Mouse (Mus musculus) forebrain, embryonic 14.5 days (tissue): Measurements from ENCODE around the gene Tbxas1. TPM values are rescaled to one million over a fixed set of nuclear protein-coding genes. Genes with fewer than 3 reads are reported as not detected.

Experiments
- ATAC-seq: fragments of 200-750 bp; cut with Nextera tagmentation; 2 replicates; pipeline ENCODE4 v1.8.0; 2017; ENCODE audit warnings: mild to moderate bottlenecking, moderate library complexity
- DNase-seq: peaks from one replicate; pipeline ENCODE4 v3.0.0-alpha.2; 2015; ENCODE audit warnings: low spot score
- H3K27ac ChIP-seq: fragments of 300-500 bp; sonication (generic); 2 replicates; pipeline ENCODE4 v1.5.1; 2014; ENCODE audit warnings: low read depth, mild to moderate bottlenecking, control low read depth, low read length, moderate library complexity
- H3K27me3 ChIP-seq: fragments of 300-500 bp; sonication (generic); replicated peaks from 2 replicates; pipeline ENCODE4 v1.6.1; 2014; ENCODE audit warnings: low read length, control low read depth, mixed read lengths; ENCODE audit not compliant: control insufficient read depth, insufficient read depth
- H3K36me3 ChIP-seq: fragments of 300-500 bp; sonication (generic); 2 replicates; pipeline ENCODE4 v1.6.1; 2014; ENCODE audit warnings: low read length, control low read depth; ENCODE audit not compliant: control insufficient read depth, insufficient read depth
- H3K4me1 ChIP-seq: fragments of 300-500 bp; sonication (generic); 2 replicates; pipeline ENCODE4 v1.6.1; 2014; ENCODE audit warnings: antibody characterized with exemption, low read length, control low read depth; ENCODE audit not compliant: control insufficient read depth, insufficient read depth
- H3K4me2 ChIP-seq: fragments of 300-500 bp; sonication (generic); 2 replicates; pipeline ENCODE4 v1.6.1; 2014; ENCODE audit warnings: mild to moderate bottlenecking, control low read depth, low read length
- H3K4me3 ChIP-seq: fragments of 300-500 bp; sonication (generic); 2 replicates; pipeline ENCODE4 v1.5.1; 2014; ENCODE audit warnings: low read depth, low read length, control low read depth
- H3K9ac ChIP-seq: fragments of 300-500 bp; sonication (generic); 2 replicates; pipeline ENCODE4 v1.6.1; 2014; ENCODE audit warnings: mild to moderate bottlenecking, low read length, control low read depth, moderate library complexity
- H3K9me3 ChIP-seq: fragments of 300-500 bp; sonication (generic); replicated peaks from 2 replicates; pipeline ENCODE4 v1.6.1; 2016; ENCODE audit warnings: low read length, control low read depth, mixed read lengths; ENCODE audit not compliant: control insufficient read depth
- WGBS: fragments of 180-500 bp; shearing (Covaris S2); extraction: QIAGEN DNeasy Blood & Tissue Kit; methylation state at CpG from one replicate; pipeline ENCODE4 v1.1.7; 2014; 5-methylcytosine and 5-hydroxymethylcytosine counted together
- polyA plus RNA-seq: library from polyadenylated mRNA; unstranded; fragments of >200 nt; fragmentation: Nextera tagmentation; extraction: Ambion mirVana; gene quantifications from 2 replicates; pipeline ENCODE4 v1.2.1, GENCODE M21; 2014

The Tbxas1 gene
- polyA plus RNA-seq, 1 experiment from 2014 or later, result 1.2 TPM

DNA sequence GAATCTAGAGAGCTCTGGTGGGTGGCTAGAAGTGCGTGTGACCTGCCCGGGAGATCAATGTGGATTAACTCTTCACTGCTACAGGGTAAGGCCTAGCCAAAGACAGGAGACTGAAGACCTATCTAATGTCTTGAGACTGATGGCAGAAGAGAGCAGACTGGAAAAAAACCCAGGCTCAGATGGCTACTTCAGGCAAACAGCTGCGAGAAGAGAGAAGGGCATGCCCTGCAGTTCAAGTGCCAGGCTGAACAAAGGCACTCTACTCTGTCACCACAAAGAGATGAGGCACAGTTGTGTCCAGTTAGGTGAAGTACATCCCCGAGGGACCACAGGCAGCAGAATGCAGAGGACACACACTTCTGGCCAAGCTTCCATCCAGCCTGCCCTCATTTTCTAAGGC lies 37.1 kb upstream of the Tbxas1 start:
- WGBS, result 88% methylated on average over 4 of the region's 4 CpGs
- Histone ChIP-seq H3K27ac (no peak overlapping the region), H3K4me2 (no peak overlapping the region), H3K36me3 (no peaks in the 10 kb centered on the region), H3K4me3 (no peak overlapping the region), H3K9me3 (no peaks in the 10 kb centered on the region), H3K9ac (no peak overlapping the region), H3K4me1 (no peaks in the 10 kb centered on the region), H3K27me3 (no peaks in the 10 kb centered on the region)
- DNase-seq (no peak), ATAC-seq (no peak)

DNA sequence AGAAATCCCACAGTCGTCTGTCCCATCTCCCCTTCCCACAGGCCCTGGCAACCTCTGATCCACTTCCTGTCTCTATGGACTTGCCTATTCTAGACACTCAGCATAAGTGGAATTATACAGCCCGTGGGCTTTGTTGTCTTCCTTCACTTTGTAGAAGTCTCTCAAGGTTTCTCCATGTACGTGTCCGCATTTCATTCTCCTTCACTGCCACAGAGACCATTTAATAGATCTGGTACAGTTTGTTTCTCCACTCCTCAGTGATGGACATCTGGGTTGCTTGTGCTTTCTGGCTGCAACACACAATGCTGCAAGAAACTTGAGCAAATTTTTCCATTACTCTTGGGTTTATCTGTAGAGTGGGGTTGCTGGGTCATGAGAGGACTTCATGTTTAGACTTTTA lies 35.3 kb upstream of the Tbxas1 start:
- DNase-seq (no peak), ATAC-seq (no peak)
- H3K9me3 ChIP-seq, result no peaks in the 10 kb centered on the region
- H3K27ac ChIP-seq, result no peak overlapping the region
- no peak overlapping the region for H3K4me3 ChIP-seq
- H3K9ac ChIP-seq, result no peak overlapping the region
- no peaks in the 10 kb centered on the region for H3K36me3 ChIP-seq
- WGBS, result 77% methylated on average over 4 of the region's 4 CpGs
- H3K27me3 ChIP-seq, result no peaks in the 10 kb centered on the region
- no peaks in the 10 kb centered on the region for H3K4me1 ChIP-seq
- H3K4me2 ChIP-seq, result no peak overlapping the region

DNA sequence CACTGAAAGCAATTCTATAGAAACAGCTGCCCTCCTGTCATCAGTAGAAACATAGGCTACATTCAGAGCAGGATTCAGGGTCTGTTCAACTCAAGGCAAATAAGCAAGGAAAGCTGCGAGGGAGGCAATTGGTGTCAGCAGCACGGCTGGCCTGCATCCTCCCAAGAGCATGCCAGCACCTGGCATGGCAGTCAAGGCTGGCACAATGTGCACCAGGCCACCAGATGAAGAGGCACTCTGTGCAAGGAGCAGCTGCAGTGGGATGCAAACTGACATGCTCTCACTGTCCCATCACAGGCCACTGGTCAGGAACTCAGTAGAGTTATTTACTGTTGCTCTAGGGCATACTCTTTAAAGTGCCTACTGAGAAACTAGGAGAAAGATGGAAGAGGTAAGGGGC lies 34.8 kb upstream of the Tbxas1 start:
- Histone ChIP-seq H3K9me3 (no peaks in the 10 kb centered on the region), H3K27ac (no peak overlapping the region), H3K27me3 (no peaks in the 10 kb centered on the region), H3K36me3 (no peaks in the 10 kb centered on the region), H3K9ac (no peak overlapping the region), H3K4me1 (no peaks in the 10 kb centered on the region; the same call in 1 of the 2 replicates), H3K4me2 (no peak overlapping the region), H3K4me3 (no peak overlapping the region)
- ATAC-seq, result no peak
- DNase-seq, result peak; percentile 20
- 72% methylated on average over 2 of the region's 2 CpGs for WGBS

DNA sequence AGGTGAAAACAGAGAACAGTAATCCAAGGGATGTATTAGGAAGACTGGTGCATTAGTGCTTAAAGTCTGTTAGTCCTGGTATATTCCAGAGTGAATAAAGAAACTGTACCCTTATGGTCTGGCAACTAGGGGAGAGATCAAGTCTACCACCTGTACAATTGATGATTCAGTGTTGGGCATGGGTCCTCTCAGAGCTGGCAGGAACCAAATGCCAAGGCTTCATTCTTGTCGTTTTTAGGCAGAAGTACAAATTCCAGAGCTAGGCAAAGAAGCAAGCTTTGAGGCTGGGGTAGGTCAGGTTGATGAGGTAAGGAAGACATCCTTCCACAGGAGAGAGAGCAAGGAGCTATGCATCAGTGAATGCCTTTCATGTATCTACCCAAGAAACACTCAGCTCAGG lies 34.4 kb upstream of the Tbxas1 start:
- Histone ChIP-seq H3K9ac (no peak overlapping the region), H3K9me3 (no peaks in the 10 kb centered on the region), H3K4me1 (peaks cover under 1% of the 10 kb centered on the region; the same call in 1 of the 2 replicates), H3K4me3 (no peak overlapping the region), H3K36me3 (no peaks in the 10 kb centered on the region), H3K27ac (no peak overlapping the region), H3K27me3 (no peaks in the 10 kb centered on the region), H3K4me2 (no peak overlapping the region)
- no peak for DNase-seq
- 75% methylated on average over 1 of the region's 1 CpGs for whole genome bisulfite sequencing
- no peak for ATAC-seq

DNA sequence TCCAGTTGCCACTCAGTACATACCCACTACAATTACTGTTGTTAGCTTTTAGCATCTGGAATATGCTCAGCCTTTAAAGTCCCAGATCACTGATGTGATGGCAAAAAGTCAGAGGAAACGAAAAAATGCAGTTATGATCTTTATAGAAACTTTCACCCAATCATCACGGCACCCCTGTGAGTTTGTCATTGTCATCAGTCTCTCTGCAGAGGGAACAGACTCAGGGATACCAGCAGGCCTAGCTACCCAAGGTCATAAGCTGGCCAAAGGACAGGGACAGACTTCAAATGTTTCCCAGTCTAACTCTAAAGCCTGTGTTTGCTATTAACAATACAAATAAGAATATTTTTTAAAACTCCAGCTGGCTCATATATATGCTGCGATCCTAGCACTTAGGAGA lies 33.7 kb upstream of the Tbxas1 start:
- DNase-seq (no peak), ATAC-seq (no peak)
- Histone ChIP-seq H3K9ac (no peak overlapping the region), H3K27ac (no peak overlapping the region), H3K4me1 (peaks cover 9% of the 10 kb centered on the region), H3K9me3 (no peaks in the 10 kb centered on the region), H3K4me3 (no peak overlapping the region), H3K36me3 (no peaks in the 10 kb centered on the region), H3K4me2 (no peak overlapping the region), H3K27me3 (no peaks in the 10 kb centered on the region)
- 93% methylated on average over 3 of the region's 3 CpGs for WGBS

DNA sequence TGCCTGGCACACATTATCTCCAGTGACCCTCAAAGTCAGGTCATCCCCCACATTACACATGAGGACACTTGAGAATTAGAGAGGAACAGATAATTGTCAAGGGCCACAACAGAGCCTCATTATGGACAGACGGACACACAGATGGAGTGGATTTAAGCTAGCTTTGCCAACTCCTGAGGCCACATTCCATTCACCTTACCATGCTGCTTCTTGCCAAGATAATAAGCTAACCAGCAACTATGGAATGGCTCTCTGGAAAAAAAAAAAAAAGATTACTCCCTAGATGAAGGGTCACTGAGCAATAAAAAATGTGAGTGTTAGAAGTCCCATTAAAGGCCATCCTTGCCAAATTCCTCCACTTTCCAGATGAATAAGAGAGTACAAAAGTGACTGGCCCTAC lies 30.1 kb upstream of the Tbxas1 start:
- no peak overlapping the region for H3K4me3 ChIP-seq
- no peak overlapping the region for H3K27ac ChIP-seq
- H3K27me3 ChIP-seq, result no peaks in the 10 kb centered on the region
- WGBS, result 67% methylated on average over 1 of the region's 1 CpGs
- H3K9me3 ChIP-seq, result no peaks in the 10 kb centered on the region
- DNase-seq (no peak), ATAC-seq (no peak)
- H3K9ac ChIP-seq, result no peak overlapping the region
- no peaks in the 10 kb centered on the region for H3K36me3 ChIP-seq
- peaks cover 38% of the 10 kb centered on the region for H3K4me1 ChIP-seq
- H3K4me2 ChIP-seq, result no peak overlapping the region

DNA sequence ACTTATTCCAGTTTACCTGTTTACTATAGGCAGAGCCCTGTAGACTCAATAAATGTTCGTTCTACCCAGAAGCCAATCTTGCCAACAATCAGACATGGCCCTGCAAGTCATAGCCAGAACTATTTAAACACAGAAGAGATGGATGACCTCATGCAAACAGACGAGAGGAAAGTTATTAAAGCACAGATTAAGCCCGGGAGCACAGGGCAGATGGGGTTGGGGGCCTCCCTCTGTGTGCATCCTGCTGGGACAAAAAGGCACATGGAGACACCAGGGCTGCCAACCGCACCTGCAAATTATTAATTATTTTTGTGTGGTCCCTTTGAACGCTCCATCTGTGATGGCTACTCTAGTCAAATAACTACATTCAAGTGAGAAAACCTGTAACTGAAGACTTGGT lies 29.3 kb upstream of the Tbxas1 start:
- H3K4me1 ChIP-seq, result peaks cover 38% of the 10 kb centered on the region
- H3K9me3 ChIP-seq, result no peaks in the 10 kb centered on the region
- DNase-seq (peak; percentile 27), ATAC-seq (0 out of 2 replicates have a peak, but pooled peaks have one; percentile 29)
- H3K27ac ChIP-seq, result no peak overlapping the region
- no peaks in the 10 kb centered on the region for H3K36me3 ChIP-seq
- H3K9ac ChIP-seq, result no peak overlapping the region
- WGBS, result 52% methylated on average over 5 of the region's 5 CpGs
- H3K27me3 ChIP-seq, result no peaks in the 10 kb centered on the region
- H3K4me2 ChIP-seq, result no peak overlapping the region
- no peak overlapping the region for H3K4me3 ChIP-seq

DNA sequence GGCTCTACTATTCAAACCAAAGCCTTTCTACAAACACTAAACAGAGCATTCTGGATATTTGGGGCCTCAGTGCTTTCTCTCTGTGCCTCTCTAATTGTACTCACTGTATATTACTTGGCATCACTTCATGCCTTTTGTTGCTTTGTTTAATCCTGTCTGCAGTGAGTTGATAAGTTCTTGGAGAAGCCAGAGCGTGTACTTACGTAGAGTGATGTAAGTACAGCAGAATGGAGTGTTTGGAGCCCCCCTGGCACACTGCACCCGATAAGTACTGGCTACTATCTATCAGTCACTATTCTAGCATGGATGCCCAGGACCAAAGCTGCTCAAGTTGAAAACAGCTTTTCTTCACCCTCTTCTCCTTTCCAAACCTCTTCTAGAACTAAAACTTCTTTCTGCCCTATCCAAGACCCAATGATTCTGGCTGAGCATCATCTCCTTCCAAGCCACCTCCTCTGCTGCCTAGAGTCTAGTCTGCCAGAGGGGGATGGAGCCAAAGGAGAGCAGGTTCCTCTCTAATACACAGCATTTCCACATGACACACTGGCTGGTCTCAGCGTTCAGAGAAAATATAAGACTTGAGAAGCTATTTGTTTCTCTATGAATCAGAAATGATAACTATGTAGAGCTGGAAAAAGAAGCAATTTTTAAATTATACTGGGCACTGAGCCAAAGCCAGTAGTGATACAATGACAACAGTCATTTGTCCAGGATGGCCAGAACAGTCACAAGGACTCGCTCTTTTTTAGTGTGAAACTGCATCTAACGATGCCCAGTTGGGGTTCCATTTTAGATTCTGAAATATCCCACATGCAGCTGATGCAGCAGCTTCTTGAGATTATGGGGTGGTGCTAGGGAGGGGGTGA lies 28.6 kb upstream of the Tbxas1 start:
- 40% methylated on average over 6 of the region's 6 CpGs for WGBS
- Histone ChIP-seq H3K4me1 (peaks cover 38% of the 10 kb centered on the region), H3K9ac (no peak overlapping the region), H3K27me3 (no peaks in the 10 kb centered on the region), H3K4me3 (no peak overlapping the region), H3K4me2 (no peak overlapping the region), H3K27ac (no peak overlapping the region; the same call in 1 of the 2 replicates), H3K9me3 (no peaks in the 10 kb centered on the region), H3K36me3 (no peaks in the 10 kb centered on the region)
- ATAC-seq, result no peak
- DNase-seq, result no peak

DNA sequence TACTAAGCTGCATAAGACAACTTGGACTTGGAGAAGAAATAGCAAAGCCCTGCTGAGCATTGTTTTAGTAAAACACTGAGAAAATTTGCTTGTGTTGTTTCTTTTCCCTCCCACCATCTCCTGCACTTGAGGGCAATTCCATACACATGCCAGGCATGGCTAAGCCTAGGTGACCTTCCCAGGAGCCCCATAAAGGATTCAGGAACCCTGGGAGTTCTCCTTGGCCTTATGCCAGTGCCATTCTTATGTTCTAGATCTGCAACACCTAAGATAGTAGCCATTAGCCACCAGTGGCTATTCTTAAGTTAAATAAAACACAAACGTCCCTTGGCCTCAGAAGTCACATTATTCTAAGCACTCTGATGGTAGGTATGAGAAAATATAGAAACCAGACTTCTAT lies 27.8 kb upstream of the Tbxas1 start:
- H3K9ac ChIP-seq, result no peak overlapping the region
- H3K36me3 ChIP-seq, result no peaks in the 10 kb centered on the region
- ATAC-seq (no peak), DNase-seq (no peak)
- no peaks in the 10 kb centered on the region for H3K27me3 ChIP-seq
- no peaks in the 10 kb centered on the region for H3K9me3 ChIP-seq
- WGBS, result 65% methylated on average over 1 of the region's 1 CpGs
- no peak overlapping the region for H3K27ac ChIP-seq
- H3K4me3 ChIP-seq, result no peak overlapping the region
- H3K4me2 ChIP-seq, result no peak overlapping the region
- H3K4me1 ChIP-seq, result peaks cover 38% of the 10 kb centered on the region
